In the genomic region with DNA sequence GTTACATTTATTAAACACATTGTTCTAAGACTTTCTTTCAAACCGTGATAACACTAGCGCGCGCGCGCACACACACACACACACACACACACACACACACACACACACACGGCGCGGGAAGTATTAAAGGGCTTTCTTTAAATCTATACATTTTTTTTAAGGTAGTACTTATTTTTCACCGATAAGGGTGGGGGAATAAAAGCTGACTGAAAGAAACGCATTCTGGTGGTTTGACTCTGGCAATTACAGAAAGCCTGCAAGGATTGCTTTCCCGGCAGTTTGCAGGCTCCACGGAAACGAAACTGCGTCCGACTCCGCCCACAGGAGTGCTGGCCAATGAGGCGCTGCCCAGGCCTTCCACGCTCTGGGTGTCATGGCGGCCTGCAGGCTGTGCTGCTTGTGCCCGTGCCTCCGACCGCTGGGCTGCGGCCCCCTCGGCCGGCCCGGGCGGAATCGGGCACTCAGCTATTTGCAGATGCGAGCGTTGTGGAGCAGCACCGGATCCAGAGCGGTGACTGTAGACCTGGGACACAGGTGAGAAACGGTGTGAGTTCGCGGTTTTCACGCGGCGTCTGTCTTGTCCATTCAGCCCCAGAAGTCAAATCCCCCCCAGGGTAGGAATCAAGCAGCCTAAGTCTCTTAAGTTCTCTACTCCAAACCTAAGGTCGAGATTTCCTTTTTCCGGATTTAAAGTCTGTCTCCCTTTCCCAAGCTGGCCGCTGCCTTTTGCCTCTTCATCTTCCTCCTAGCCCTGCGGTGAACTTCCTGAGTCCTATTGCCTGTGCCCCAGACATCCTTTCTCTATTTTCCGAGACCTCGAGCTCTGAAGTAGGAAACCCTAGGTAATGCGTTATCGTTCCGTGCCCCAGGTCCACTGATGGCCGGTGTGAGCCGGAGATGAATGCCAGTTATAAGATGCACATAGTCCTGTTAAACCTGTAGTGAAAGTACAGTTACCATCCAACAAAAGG, we compare ENCODE assay signal across 8 mouse cellular contexts. TPM values are rescaled to one million over a fixed set of nuclear protein-coding genes. Genes with fewer than 3 reads are reported as not detected.
DNase-seq lines count a peak whose midpoint lies in the region; ATAC-seq lines count a peak whose summit lies in the region.

Pnpt1 (plus strand) TSS at position 360 of the 971 bp plus-strand sequence.

- ATAC-seq in CD4-positive, CD25-positive, alpha-beta regulatory T cell, adult 4 months: peak; percentile 100
- ATAC-seq in heart, embryonic 14.5 days (ENCODE audit: insufficient number of reproducible peaks, insufficient read depth, low FRiP score, low read depth): peak; percentile 97
- ATAC-seq in liver, embryonic 13.5 days (ENCODE audit: low read depth): peak; percentile 100
- ATAC-seq in stomach, embryonic 16.5 days (ENCODE audit: insufficient read depth, low FRiP score): peak; percentile 100

- DNase-seq in c-Kit-negative CD71-positive TER-119-positive erythroid progenitor cells, embryonic 14.5 days (ENCODE audit: low read depth, low spot score): peak; percentile 83
- peak; percentile 86 for DNase-seq in fibroblast of lung, adult 2 months (ENCODE audit: low read depth)
- DNase-seq in kidney, postnatal 14 days: peak; percentile 95
- peak; percentile 88 for DNase-seq in liver, embryonic 13.5 days
- DNase-seq in neural tube, embryonic 10.5 days (ENCODE audit: extremely low spot score, low spot score): peak; percentile 89

- H3K9ac ChIP-seq in heart, embryonic 14.5 days (ENCODE audit: low read length): peak within 1 kb of the TSS; percentile 92
- H3K9ac ChIP-seq in liver, embryonic 13.5 days: peak within 1 kb of the TSS; percentile 88
- H3K9ac ChIP-seq in stomach, embryonic 16.5 days (ENCODE audit: low read length): peak within 1 kb of the TSS; percentile 92

- peaks cover 0 to 5% of the 10 kb centered on the region in 2 experiments; a peak in 2 of 4 replicates for H3K4me1 ChIP-seq in heart, embryonic 14.5 days (ENCODE audit: control insufficient read depth in 2 of 2, insufficient read depth in 2 of 2, low read length in 2 of 2)
- peaks cover 13% of the 10 kb centered on the region for H3K4me1 ChIP-seq in liver, embryonic 13.5 days (replicated peaks)
- no peaks in the 10 kb centered on the region; the same call in 1 of the 2 replicates for H3K4me1 ChIP-seq in stomach, embryonic 16.5 days (ENCODE audit: control insufficient read depth, insufficient read depth, low read length)

- no peaks in the 10 kb centered on the region for H3K9me3 ChIP-seq in heart, embryonic 14.5 days (ENCODE audit: control insufficient read depth, low read length)
- no peaks in the 10 kb centered on the region for H3K9me3 ChIP-seq in liver, embryonic 13.5 days (replicated peaks)
- no peaks in the 10 kb centered on the region for H3K9me3 ChIP-seq in stomach, embryonic 16.5 days (replicated peaks; ENCODE audit: control insufficient read depth, low read length)

- peak within 1 kb of the TSS; percentile 47 to 70 for H3K27ac ChIP-seq in heart, embryonic 14.5 days (replicated peaks in 1 of 2; ENCODE audit: control insufficient read depth in 1 of 2, insufficient read depth in 1 of 2, low read depth in 2 of 2, low read length in 2 of 2)
- H3K27ac ChIP-seq in liver, embryonic 13.5 days: peak within 1 kb of the TSS; percentile 68
- peak within 1 kb of the TSS; percentile 55 for H3K27ac ChIP-seq in stomach, embryonic 16.5 days (ENCODE audit: low read length)

- H3K4me2 ChIP-seq in heart, embryonic 14.5 days (ENCODE audit: low read length): peak within 1 kb of the TSS; percentile 78
- peak within 1 kb of the TSS; percentile 79 for H3K4me2 ChIP-seq in liver, embryonic 13.5 days
- H3K4me2 ChIP-seq in stomach, embryonic 16.5 days (ENCODE audit: low read depth, low read length): peak within 1 kb of the TSS; percentile 86

- H3K36me3 ChIP-seq in heart, embryonic 14.5 days (ENCODE audit: control insufficient read depth, insufficient read depth, low read length): peaks cover 20% of the 10 kb centered on the region
- H3K36me3 ChIP-seq in liver, embryonic 13.5 days: peaks cover 18% of the 10 kb centered on the region
- no peaks in the 10 kb centered on the region for H3K36me3 ChIP-seq in stomach, embryonic 16.5 days (ENCODE audit: control insufficient read depth, insufficient read depth, low read length)

- H3K27me3 ChIP-seq in heart, embryonic 14.5 days (ENCODE audit: control insufficient read depth, insufficient read depth, low read length): no peaks in the 10 kb centered on the region
- no peaks in the 10 kb centered on the region for H3K27me3 ChIP-seq in liver, embryonic 13.5 days
- H3K27me3 ChIP-seq in stomach, embryonic 16.5 days (ENCODE audit: control insufficient read depth, insufficient read depth, low read length): no peaks in the 10 kb centered on the region

- 4% methylated on average over 50 of the region's 50 CpGs for WGBS in heart, embryonic 14.5 days
- WGBS in liver, embryonic 13.5 days (ENCODE audit: insufficient replicate concordance): 3% methylated on average over 50 of the region's 50 CpGs
- 5% methylated on average over 50 of the region's 50 CpGs for WGBS in stomach, embryonic 16.5 days

- H3K4me3 ChIP-seq in heart, embryonic 14.5 days (ENCODE audit: control insufficient read depth in 1 of 2, insufficient read depth in 1 of 2, low read depth in 1 of 2, low read length in 2 of 2): peak within 1 kb of the TSS; percentile 95 to 96
- H3K4me3 ChIP-seq in liver, embryonic 13.5 days (replicated peaks): peak within 1 kb of the TSS; percentile 89
- peak within 1 kb of the TSS; percentile 92 for H3K4me3 ChIP-seq in stomach, embryonic 16.5 days (replicated peaks; ENCODE audit: low read length)

RNA-seq across cellular contexts. Expression of gene Pnpt1, which starts in this region (rescaled TPM):
- polyA plus RNA-seq in CD4-positive, CD25-positive, alpha-beta regulatory T cell, adult 4 months (2017; shearing (Covaris generic)): 10 to 100 TPM; 30.8 to 36.5 TPM
- polyA plus RNA-seq in heart, embryonic 14.5 days (2014; fragmentation: Nextera tagmentation; extraction: Ambion mirVana): 37.1 and 37.9 TPM in 2 replicates
- 38.4 and 47.5 TPM in 2 replicates for polyA plus RNA-seq in liver, embryonic 13.5 days (2015; fragmentation: Nextera tagmentation; extraction: Ambion mirVana)
- 36.0 and 42.3 TPM in 2 replicates for polyA plus RNA-seq in stomach, embryonic 16.5 days (2015; fragmentation: Nextera tagmentation; extraction: Ambion mirVana)

Comparison
In these comparisons a context has a peak if more than half of its experiments do, and no peak if none do; other contexts are left out.
1. Peak in every context shown above with its lines: DNase-seq, ATAC-seq, H3K4me3 ChIP-seq and H3K27ac ChIP-seq.